Mouse (Mus musculus) neural tube, embryonic 13.5 days (tissue): ENCODE results near the gene Rbm20. TPM values are rescaled to one million over a fixed set of nuclear protein-coding genes. Genes with fewer than 3 reads are reported as not detected.

Experiments used
- ATAC-seq: fragments of 200-750 bp; cut with Nextera tagmentation; 2 replicates; pipeline ENCODE4 v1.8.0; 2017; ENCODE audit warnings: low read depth, mild to moderate bottlenecking, moderate TSS enrichment, moderate library complexity
- H3K27ac ChIP-seq: fragments of 300-500 bp; sonication (generic); replicated peaks from 2 replicates; pipeline ENCODE4 v1.5.1; 2015; ENCODE audit warnings: moderate library complexity, mild to moderate bottlenecking, inconsistent platforms
- H3K27me3 ChIP-seq: fragments of 300-500 bp; sonication (generic); 2 replicates; pipeline ENCODE4 v1.6.1; 2015; ENCODE audit warnings: mild to moderate bottlenecking, inconsistent platforms
- H3K36me3 ChIP-seq: fragments of 300-500 bp; sonication (generic); 2 replicates; pipeline ENCODE4 v1.6.1; 2015; ENCODE audit warnings: mild to moderate bottlenecking, inconsistent platforms
- H3K4me1 ChIP-seq: fragments of 300-500 bp; sonication (generic); replicated peaks from 2 replicates; pipeline ENCODE4 v1.6.1; 2015; ENCODE audit warnings: inconsistent platforms
- H3K4me2 ChIP-seq: fragments of 300-500 bp; sonication (generic); 2 replicates; pipeline ENCODE4 v1.6.1; 2015; ENCODE audit warnings: inconsistent platforms, mild to moderate bottlenecking, moderate library complexity
- H3K4me3 ChIP-seq: fragments of 300-500 bp; sonication (generic); 2 replicates; pipeline ENCODE4 v1.5.1; 2015; ENCODE audit warnings: mild to moderate bottlenecking, inconsistent platforms
- H3K9ac ChIP-seq: fragments of 300-500 bp; sonication (generic); 2 replicates; pipeline ENCODE4 v1.6.1; 2015; ENCODE audit warnings: moderate library complexity, mild to moderate bottlenecking, inconsistent platforms
- H3K9me3 ChIP-seq: fragments of 300-500 bp; sonication (generic); 2 replicates; pipeline ENCODE4 v1.6.1; 2016; ENCODE audit warnings: inconsistent platforms
- WGBS: fragments of 180-500 bp; shearing (Covaris S2); methylation state at CpG from one replicate; pipeline ENCODE4 v1.1.7; 2015; 5-methylcytosine and 5-hydroxymethylcytosine counted together
- polyA plus RNA-seq: library from polyadenylated mRNA; unstranded; fragments of >200 nt; fragmentation: Nextera tagmentation; extraction: Ambion mirVana; gene quantifications from 2 replicates; pipeline ENCODE4 v1.2.1, GENCODE M21; 2015

Rbm20 gene
- polyA plus RNA-seq, 1 experiment from 2014 or later, result 0.47 TPM

DNA sequence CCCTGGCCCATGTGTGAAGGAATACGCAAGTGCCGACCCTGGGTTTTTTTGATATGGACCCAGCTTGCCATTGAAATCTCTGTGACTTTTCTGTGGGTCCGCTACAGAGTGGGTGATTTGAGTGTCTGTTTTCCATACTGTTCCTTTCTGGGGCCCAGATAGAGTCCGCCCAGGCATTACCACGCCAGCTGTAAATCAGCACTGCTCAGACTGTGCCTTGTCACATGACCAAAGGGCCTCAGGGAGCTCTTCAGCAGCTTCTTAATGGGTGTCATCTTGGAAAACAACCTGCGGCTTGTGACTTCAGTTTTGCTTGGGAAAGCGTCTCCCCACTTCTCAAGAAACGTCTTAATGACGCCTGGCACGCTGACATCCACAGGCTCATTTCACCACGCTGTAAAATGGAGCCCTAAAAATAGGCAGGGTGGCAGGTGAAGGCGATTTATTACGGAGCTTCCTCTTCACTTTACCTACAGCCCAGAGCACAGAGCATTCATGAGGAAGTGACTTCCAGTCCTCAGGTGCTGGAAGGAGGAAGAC, 71.2 kb downstream of the Rbm20 start:
- no peak overlapping the region for H3K4me3 ChIP-seq
- no peaks in the 10 kb centered on the region for H3K9me3 ChIP-seq
- WGBS, result 73% methylated on average over 13 of the region's 13 CpGs
- no peak for ATAC-seq
- peaks cover 9% of the 10 kb centered on the region for H3K4me1 ChIP-seq
- H3K4me2 ChIP-seq, result no peak overlapping the region
- no peaks in the 10 kb centered on the region for H3K27me3 ChIP-seq
- no peaks in the 10 kb centered on the region for H3K36me3 ChIP-seq
- H3K27ac ChIP-seq, result no peak overlapping the region
- no peak overlapping the region for H3K9ac ChIP-seq

DNA sequence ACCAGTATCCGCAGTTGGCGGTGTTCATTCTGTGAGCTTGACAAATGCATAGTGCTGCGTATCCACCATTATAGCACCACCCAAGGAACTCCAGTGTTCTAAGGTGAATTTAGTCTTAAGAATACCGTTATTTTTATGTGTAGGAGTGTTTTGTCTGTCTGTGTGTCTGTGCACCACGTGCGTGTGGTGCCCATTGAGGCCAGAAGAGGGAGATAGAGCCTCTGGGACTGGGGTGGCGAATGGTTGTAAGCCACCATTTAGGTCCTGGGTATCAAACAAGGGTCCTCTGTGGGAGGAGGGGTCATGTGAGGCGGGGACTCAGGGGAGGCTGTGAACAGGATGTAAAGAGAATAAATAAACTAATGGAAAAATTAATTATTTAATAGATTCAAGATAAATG, 72.2 kb downstream of the Rbm20 start:
- 94% methylated on average over 8 of the region's 8 CpGs for WGBS
- Histone ChIP-seq H3K27me3 (no peaks in the 10 kb centered on the region), H3K4me1 (peaks cover 9% of the 10 kb centered on the region), H3K4me3 (no peak overlapping the region), H3K9ac (no peak overlapping the region), H3K36me3 (no peaks in the 10 kb centered on the region), H3K9me3 (no peaks in the 10 kb centered on the region), H3K4me2 (no peak overlapping the region), H3K27ac (no peak overlapping the region)
- ATAC-seq, result no peak

DNA sequence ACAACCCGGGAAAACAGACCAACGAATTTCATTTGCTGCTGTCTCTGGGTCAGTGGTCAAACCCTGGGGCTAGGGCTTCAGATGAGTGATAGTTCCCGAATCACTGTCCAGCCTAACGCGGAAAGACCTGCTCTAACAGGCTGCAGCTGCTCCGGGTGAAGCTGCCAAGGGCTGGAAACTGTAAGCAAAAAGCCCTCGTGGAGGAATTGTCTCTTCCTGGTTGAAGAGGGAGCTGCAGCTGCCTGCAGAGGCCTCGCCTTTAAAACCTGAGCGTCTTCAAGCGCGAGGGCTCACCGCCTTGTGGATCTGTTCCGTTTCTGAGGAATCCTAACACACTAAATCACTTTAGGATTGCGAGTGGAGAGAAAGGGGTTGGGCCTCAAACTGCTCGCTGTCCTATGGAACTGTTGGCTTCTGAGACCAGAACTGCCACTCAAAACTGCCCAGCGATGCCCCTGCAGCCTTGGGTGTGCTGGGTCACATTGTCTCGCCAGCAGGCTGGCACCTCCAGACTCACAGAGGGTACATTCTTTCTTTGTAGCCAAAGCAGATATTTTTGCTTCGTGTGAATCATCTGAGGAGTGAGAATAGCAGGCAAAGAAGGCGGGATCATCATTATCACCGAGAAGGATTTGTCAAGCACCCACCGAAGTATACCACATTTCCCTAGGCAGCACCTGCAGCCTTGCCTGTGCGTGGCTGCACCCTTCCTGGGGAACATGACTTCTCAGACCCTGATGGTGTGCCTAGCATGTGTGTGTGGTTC, 74.5 kb downstream of the Rbm20 start:
- H3K9me3 ChIP-seq, result no peaks in the 10 kb centered on the region
- H3K27ac ChIP-seq, result no peak overlapping the region
- no peaks in the 10 kb centered on the region for H3K36me3 ChIP-seq
- no peak overlapping the region for H3K4me3 ChIP-seq
- 74% methylated on average over 22 of the region's 22 CpGs for WGBS
- no peak for ATAC-seq
- peaks cover 9% of the 10 kb centered on the region for H3K4me1 ChIP-seq
- no peaks in the 10 kb centered on the region for H3K27me3 ChIP-seq
- no peak overlapping the region for H3K4me2 ChIP-seq
- H3K9ac ChIP-seq, result no peak overlapping the region

DNA sequence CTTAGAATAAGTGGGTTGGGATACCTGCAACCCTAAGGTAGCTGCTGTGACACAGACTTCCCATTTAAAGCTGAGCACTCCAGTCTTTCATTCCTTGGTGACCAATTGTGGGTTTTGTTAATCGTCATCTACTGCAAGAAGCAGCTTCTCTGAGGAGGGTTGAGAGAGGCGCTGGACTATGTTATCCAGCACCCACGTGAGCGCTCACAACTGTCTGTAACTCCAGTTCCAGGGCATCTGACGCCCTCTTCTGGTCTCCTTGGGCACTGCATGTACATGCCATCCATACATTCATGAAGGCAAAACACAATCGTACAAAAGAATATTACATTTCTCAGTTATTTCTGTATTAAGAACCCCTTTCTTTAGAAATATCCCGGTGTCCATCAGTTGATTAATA, 75.9 kb downstream of the Rbm20 start:
- no peak for ATAC-seq
- no peak overlapping the region for H3K27ac ChIP-seq
- no peaks in the 10 kb centered on the region for H3K9me3 ChIP-seq
- no peak overlapping the region for H3K9ac ChIP-seq
- peaks cover 7% of the 10 kb centered on the region for H3K4me1 ChIP-seq
- no peaks in the 10 kb centered on the region for H3K27me3 ChIP-seq
- WGBS, result 67% methylated on average over 7 of the region's 7 CpGs
- no peak overlapping the region for H3K4me2 ChIP-seq
- H3K36me3 ChIP-seq, result no peaks in the 10 kb centered on the region
- H3K4me3 ChIP-seq, result no peak overlapping the region

DNA sequence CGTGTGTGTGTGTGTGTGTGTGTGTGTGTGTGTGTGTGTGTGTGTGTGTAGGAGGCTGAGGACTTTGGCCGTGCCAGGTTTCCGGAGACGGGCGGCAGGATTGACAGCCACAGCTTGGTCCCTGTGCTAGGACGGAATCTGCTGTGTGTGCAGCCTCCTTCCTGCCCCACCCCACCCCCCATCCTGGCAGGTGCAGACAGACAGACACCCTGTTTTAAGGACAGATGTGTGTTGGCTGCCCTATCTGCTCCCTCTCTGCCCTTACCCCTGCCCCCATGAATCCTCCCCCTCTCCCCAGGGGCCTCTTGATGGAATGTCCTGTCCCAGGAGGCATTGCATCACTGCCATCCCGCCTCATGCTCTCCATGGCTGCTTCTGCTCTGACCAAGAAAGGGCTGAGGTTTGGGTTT, 77.3 kb downstream of the Rbm20 start:
- no peak overlapping the region for H3K4me2 ChIP-seq
- no peaks in the 10 kb centered on the region; the same call in 1 of the 2 replicates for H3K4me1 ChIP-seq
- ATAC-seq, result no peak
- H3K9me3 ChIP-seq, result no peaks in the 10 kb centered on the region
- no peaks in the 10 kb centered on the region for H3K36me3 ChIP-seq
- H3K27me3 ChIP-seq, result no peaks in the 10 kb centered on the region
- no peak overlapping the region for H3K9ac ChIP-seq
- 64% methylated on average over 7 of the region's 7 CpGs for WGBS
- no peak overlapping the region for H3K4me3 ChIP-seq
- no peak overlapping the region for H3K27ac ChIP-seq

DNA sequence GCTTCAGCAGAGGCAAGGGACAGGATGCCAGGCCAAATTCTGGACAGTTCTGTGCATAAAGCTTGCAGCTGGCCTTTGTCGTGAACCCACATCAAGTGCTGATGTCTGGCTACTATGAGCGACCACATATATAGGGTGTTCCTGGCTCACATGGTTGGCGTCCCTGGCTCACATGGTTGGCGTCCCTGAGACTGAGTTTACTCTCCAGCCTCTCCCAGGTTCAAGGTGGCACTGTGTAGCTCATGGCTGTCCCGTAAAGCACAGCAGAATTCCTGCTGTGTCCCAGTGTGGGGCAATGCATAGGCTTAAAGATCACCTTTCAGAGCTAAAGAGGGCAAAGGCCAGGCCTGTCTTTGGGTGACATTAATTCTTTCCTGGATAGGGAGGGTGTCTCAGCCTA, 78.2 kb downstream of the Rbm20 start:
- H3K9me3 ChIP-seq, result no peaks in the 10 kb centered on the region
- no peaks in the 10 kb centered on the region for H3K36me3 ChIP-seq
- H3K4me1 ChIP-seq, result no peaks in the 10 kb centered on the region; the same call in 1 of the 2 replicates
- H3K27ac ChIP-seq, result no peak overlapping the region
- no peak for ATAC-seq
- no peak overlapping the region for H3K9ac ChIP-seq
- H3K4me2 ChIP-seq, result no peak overlapping the region
- 77% methylated on average over 5 of the region's 5 CpGs for WGBS
- H3K27me3 ChIP-seq, result no peaks in the 10 kb centered on the region
- no peak overlapping the region for H3K4me3 ChIP-seq

DNA sequence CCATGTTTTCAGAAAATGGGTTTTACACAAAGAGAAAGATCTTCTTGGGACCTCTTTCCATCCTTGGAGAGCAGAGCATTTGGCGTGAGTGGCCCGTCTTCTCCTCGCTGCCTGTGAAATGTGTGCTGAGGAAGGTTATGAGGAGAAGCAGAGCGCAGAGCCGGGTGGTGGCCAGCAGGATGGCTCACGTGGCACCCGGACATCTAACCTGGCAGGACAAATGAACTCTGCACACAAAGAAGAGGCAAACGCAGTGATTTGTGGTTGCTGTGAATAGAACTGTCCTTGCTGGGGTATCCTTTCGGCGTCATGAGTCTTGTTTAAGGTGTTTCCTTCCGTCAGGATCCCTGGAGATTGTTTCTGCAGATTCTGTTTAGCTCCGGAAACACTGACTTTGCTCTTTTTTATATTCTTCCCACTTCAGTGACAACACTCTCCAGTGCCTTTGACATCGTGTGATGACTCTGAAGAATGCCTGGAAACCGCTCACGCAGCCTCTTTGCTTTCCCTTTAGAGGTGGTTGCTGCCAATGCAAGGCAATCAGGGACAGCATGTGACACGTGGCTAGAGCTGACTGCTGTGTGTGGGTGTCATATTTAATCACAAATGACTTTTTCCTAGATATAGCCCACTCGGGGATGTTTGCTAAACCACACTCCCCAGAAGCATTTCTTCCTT, 80.5 kb downstream of the Rbm20 start:
- 88% methylated on average over 17 of the region's 17 CpGs for WGBS
- ATAC-seq, result no peak
- no peak overlapping the region for H3K4me3 ChIP-seq
- no peak overlapping the region for H3K9ac ChIP-seq
- no peaks in the 10 kb centered on the region for H3K9me3 ChIP-seq
- no peak overlapping the region for H3K27ac ChIP-seq
- no peaks in the 10 kb centered on the region for H3K27me3 ChIP-seq
- H3K4me1 ChIP-seq, result no peaks in the 10 kb centered on the region; the same call in 1 of the 2 replicates
- no peak overlapping the region for H3K4me2 ChIP-seq
- H3K36me3 ChIP-seq, result no peaks in the 10 kb centered on the region

DNA sequence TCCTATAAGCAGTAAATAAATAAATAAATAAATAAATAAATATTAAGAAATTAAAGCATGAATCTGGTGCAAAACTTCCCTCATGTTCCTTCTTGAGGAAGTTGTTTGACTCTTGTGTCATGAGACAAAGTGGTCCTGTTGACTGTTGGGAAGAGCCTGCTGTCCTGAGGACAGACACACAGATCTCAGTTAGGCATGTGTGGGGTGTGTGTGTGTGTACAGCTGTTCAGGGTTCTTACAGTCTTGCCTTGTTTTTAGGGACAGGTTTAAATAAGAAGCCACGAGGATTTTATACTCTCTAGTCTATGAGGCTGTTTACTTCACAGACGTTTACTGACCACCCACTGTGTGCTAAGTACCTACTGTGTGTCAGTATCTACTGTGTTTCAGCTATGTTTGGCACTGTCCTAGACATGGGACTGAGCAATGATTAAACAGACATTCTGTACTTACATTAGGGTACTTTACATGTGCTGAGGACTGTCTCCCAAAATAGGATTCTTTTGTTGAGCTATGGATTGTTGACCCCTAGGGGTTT, 81.8 kb downstream of the Rbm20 start:
- ATAC-seq, result no peak
- Histone ChIP-seq H3K4me2 (no peak overlapping the region), H3K4me1 (no peaks in the 10 kb centered on the region; the same call in 1 of the 2 replicates), H3K9ac (no peak overlapping the region), H3K4me3 (no peak overlapping the region), H3K36me3 (no peaks in the 10 kb centered on the region), H3K9me3 (no peaks in the 10 kb centered on the region), H3K27me3 (no peaks in the 10 kb centered on the region), H3K27ac (no peak overlapping the region)
- WGBS, result 88% methylated on average over 2 of the region's 2 CpGs

DNA sequence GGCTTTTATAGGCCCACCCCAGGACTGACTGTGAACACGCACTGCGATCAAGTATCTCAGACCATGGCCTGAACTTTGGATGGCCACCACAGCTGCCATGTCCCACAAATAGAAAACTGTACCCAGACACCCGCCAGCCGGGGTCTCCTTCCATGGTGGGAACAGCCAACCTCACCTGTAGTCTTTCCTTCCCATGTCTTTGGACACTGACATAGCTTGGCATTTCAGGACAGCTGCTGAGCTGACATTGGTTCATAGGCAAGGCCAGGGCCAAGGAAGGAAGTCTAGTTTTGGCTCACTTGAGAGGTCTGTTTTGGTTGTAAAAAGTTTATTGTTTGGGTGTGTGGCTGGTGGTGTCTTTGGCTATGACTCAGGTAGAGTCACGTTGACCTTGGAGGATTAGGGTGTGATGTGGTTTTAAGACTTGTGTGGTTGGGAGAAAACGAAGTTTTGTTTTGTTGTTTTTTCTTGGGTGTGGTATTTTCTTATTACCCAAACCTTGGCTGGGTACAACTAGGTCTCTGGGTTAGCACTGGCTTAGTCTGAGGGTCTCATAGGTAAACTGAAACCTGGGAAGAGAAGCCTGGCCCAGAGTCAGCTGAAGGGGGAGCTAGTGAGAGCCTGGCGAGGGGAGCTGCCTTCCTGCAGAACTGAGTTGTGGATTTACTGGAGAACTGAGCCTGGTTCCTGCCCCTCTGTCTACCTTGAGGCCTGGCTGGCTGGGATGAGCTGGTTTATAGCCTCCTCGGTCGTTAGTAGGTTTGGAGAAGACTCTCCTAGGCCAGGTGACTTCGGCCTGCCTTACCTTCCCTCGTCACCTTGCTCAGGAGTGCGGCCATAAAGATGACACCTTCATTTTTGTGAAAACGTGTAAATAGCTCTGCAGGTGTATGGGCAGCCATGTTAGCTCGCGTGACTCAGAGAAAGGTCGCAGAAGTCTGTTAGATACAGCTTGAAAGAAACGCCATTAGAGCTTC, 83.3 kb downstream of the Rbm20 start:
- Histone ChIP-seq H3K27me3 (no peaks in the 10 kb centered on the region), H3K36me3 (no peaks in the 10 kb centered on the region), H3K9ac (no peak overlapping the region), H3K4me3 (no peak overlapping the region), H3K27ac (no peak overlapping the region), H3K4me1 (no peaks in the 10 kb centered on the region), H3K9me3 (no peaks in the 10 kb centered on the region), H3K4me2 (no peak overlapping the region)
- no peak for ATAC-seq
- 83% methylated on average over 17 of the region's 17 CpGs for WGBS

DNA sequence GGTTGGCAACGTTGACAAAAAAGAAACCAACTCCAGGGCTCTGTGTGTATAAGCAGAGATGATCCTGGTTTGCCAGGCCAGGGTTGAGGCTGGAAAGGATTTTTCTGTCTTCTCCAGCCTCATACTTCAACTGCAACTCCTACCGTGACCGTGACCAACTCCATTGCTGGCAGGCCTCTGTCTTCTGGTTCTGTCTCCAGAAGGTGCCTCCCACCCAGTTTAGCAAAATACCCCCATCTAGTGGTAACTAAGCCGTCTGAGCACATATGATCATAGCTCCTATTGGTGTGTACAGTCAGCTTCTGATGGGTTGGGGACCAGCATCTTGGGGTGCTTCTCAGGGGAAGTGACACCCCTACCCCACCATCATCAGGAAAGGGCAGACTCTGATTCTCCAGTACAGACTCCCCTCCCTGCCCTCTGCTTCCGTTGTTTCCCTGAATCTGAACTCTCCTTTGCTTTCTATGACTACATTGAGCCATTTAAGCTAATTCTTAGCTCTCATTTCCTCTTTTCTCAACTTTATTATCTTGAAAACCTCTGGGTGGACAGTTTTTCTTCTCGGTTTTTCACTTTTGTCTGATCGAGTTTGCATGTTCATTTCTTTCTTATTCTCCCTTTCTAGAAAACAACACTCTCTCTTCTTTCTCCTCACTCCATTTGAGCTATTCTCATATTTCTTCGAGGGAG, 85.8 kb downstream of the Rbm20 start:
- 70% methylated on average over 8 of the region's 8 CpGs for WGBS
- peak; percentile 65 for ATAC-seq

More for the DNA sequence above, 85.8 kb downstream of the Rbm20 start:
- H3K27ac ChIP-seq, result no peak overlapping the region
- H3K4me2 ChIP-seq, result no peak overlapping the region
- no peak overlapping the region for H3K9ac ChIP-seq
- 0 out of 2 replicates have a peak, but pooled peaks cover 5% of the 10 kb centered on the region for H3K9me3 ChIP-seq
- H3K4me1 ChIP-seq, result no peaks in the 10 kb centered on the region
- H3K36me3 ChIP-seq, result no peaks in the 10 kb centered on the region
- H3K27me3 ChIP-seq, result no peaks in the 10 kb centered on the region
- no peak overlapping the region for H3K4me3 ChIP-seq
